Mouse (Mus musculus) macrophage (primary cell): ENCODE results near the gene Filip1. TPM values are rescaled to one million over a fixed set of nuclear protein-coding genes. Genes with fewer than 3 reads are reported as not detected.
"Not testable (repeated sequence)": the region's sequence is repeated elsewhere in the genome, so short reads cannot be mapped to it uniquely, and the experiment has no call there.

ENCODE experiments used
- H3K27ac ChIP-seq: fragments of 350-480 bp; formaldehyde crosslinking; 2 replicates; pipeline ENCODE4 v1.9.0; 2021
- H3K36me3 ChIP-seq: fragments of 350-480 bp; formaldehyde crosslinking; 2 replicates; pipeline ENCODE4 v1.9.0; 2021; ENCODE audit errors: inconsistent target
- H3K4me3 ChIP-seq: fragments of 350-480 bp; formaldehyde crosslinking; 2 replicates; pipeline ENCODE4 v1.9.0; 2021; ENCODE audit errors: inconsistent target
- H3K79me2 ChIP-seq: fragments of 350-480 bp; formaldehyde crosslinking; 2 replicates; pipeline ENCODE4 v1.9.0; 2021; ENCODE audit errors: inconsistent target
- WGBS: methylation state at CpG from one replicate; pipeline ENCODE4 v1.1.7; 2026; ENCODE audit warnings: inconsistent platforms; ENCODE audit not compliant: missing documents; 5-methylcytosine and 5-hydroxymethylcytosine counted together
- polyA plus RNA-seq: library from polyadenylated mRNA; stranded (reverse); fragments of 250-400 nt; gene quantifications from 3 replicates; pipeline ENCODE4 v1.2.4, GENCODE M21; 2018; ENCODE audit warnings: inconsistent platforms
- total RNA-seq, 78 experiments: library from RNA; depleted of rRNA; stranded (reverse); fragments of 250-400 nt; gene quantifications; 1 replicate in 9 of 78; 2 replicates in 24 of 78; 3 replicates in 43 of 78; 4 replicates in 2 of 78; pipeline ENCODE4 v1.2.4; 2018; ENCODE audit warnings: inconsistent platforms in 56 of 78

Filip1 gene
- not detected for total RNA-seq (2018; cell fraction: chromatin; rRNA removed)
- under 1 TPM in 2 of 26 experiments, not detected in 24; 0.04 to 0.05 TPM for total RNA-seq (2018; cell fraction: cytosol; rRNA removed)
- total RNA-seq (2018; cell fraction: nucleus; rRNA removed): not detected
- polyA plus RNA-seq: not detected in 3 replicates

DNA sequence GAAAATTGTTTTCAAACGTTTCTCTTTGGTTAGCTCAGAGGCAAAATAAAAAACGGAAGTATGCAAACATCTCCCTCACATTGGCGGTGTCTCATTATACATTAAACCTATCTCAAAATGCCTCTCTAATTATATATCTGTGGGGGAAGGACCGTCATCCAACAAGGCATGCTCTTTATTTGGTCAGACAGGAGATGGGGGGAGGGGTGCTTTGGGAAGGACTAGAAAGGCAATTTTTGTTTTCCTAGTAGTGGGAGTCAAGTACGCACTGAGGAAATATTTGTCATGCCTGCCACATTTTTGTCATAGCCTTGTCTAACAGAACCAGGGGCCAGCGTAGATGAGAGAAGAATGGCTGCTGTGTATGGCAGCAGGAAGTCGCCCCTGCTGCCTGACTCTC is at the start of gene Filip1:
TSS of gene Filip1 (minus strand) at position 101 of the 400 bp plus-strand sequence.
- 73% methylated on average over 7 of the region's 7 CpGs for WGBS
- no peak within 1 kb of the TSS for H3K27ac ChIP-seq
- no peak within 1 kb of the TSS for H3K4me3 ChIP-seq
- H3K79me2 ChIP-seq: no peaks in the 10 kb centered on the region
- no peaks in the 10 kb centered on the region for H3K36me3 ChIP-seq

GRCm38 (mm10) chr9:80057690-80058089 is 45.0 kb upstream of the Filip1 start:
- Histone ChIP-seq H3K79me2 (no peaks in the 10 kb centered on the region), H3K27ac (no peak overlapping the region), H3K36me3 (no peaks in the 10 kb centered on the region), H3K4me3 (no peak overlapping the region)
- WGBS: 5% methylated on average over 2 of the region's 2 CpGs

DNA sequence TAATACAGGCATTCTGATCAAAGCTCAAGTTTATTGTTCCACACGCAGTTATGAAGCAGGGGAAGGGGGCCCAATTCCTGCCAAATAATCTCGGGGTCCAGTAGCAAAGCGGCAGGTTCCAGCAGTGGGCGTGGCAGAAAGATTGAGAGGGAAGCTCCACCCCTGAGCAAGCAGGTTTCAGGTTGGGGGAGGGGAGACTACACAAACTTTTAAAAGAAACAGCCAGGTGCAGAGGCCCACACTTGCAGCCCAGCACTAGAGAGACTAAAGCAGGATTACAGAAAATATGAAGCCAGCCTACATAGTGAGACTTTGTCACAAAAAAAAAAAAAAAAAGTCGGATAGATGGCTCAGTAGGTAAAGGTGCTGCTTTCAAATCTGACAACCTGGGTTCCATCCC is 40.3 kb upstream of the Filip1 start:
- H3K36me3 ChIP-seq: no peaks in the 10 kb centered on the region
- WGBS: 87% methylated on average over 4 of the region's 5 CpGs

DNA sequence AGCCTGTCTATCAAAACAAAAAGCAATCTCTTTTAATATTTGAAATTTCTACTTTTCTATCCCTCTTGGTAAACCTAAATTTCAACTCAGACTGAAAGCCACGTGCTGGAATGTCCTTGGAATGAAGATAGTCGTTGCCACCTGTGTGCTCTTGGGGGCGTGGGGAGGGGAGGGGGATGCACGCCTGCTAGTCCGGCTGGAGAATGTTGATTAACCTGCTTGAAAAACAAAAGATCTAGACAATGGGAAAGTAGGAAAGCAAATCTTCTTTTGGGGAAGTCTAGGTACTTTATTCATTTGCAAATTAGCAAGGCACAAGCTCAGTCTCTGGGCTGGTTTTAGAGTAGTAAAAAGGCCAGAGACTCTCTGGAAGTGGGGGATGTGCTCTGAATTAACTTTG is 36.6 kb upstream of the Filip1 start:
- not testable (repeated sequence) for H3K36me3 ChIP-seq, H3K79me2 ChIP-seq, H3K4me3 ChIP-seq, H3K27ac ChIP-seq
- WGBS: 91% methylated on average over 5 of the region's 5 CpGs

More for the DNA sequence above, 40.3 kb upstream of the Filip1 start:
- no peak overlapping the region for H3K27ac ChIP-seq
- no peaks in the 10 kb centered on the region for H3K79me2 ChIP-seq
- H3K4me3 ChIP-seq: no peak overlapping the region

DNA sequence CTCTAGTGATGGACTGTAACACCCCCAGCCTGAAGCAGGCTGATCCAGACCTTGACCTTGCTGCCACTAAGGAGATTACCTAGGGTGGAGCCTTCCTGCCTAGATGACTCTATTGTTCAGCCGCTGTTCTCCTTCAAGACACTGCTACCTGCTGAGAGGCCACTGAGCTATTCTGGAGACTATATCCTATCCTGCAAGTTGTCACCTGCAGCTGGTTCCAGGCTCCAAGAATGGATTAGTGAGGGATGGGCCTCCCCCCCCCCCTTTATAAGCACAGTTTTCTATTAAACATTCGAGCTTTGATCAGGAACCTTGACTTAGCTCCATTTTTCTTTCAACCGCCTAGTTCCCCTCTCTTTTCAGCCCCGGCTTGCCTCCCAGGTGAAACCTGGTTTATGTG is 31.6 kb upstream of the Filip1 start:
- not testable (repeated sequence) for H3K36me3 ChIP-seq, H3K4me3 ChIP-seq, H3K79me2 ChIP-seq, H3K27ac ChIP-seq
- 97% methylated on average over 3 of the region's 4 CpGs for WGBS

DNA sequence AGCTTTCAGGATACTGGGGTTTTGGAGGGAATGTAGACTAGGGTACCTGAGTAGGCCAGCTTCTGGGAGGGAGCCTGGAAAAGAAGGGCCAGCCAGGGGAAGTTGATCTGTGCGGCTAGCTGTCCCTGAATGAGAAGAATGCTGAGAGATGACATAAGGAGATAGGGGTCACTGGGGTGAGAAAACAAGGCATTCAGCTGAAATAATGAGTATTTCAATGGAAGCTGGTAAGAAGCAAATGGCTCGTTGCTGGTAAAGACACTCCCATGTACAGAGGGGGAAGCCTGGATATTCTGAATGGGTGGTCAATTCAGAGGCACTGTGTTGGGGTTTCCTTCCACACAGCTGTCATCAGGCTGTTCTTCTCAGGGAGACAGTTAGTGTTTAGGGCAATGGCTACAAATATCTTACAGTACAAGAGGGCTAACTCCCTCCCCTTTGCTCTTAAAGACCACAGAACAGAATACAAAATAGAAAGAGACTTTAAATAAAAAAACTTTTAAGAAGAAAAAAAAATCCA is 26.7 kb upstream of the Filip1 start:
- Histone ChIP-seq H3K79me2 (no peaks in the 10 kb centered on the region), H3K27ac (no peak overlapping the region), H3K4me3 (no peak overlapping the region), H3K36me3 (no peaks in the 10 kb centered on the region)
- 77% methylated on average over 2 of the region's 2 CpGs for WGBS

GRCm38 (mm10) chr9:80037997-80038383 is 25.3 kb upstream of the Filip1 start:
- Histone ChIP-seq H3K4me3 (no peak overlapping the region), H3K36me3 (no peaks in the 10 kb centered on the region)

GRCm38 (mm10) chr9:80037262-80037996 is 24.8 kb upstream of the Filip1 start:
- no peak overlapping the region for H3K4me3 ChIP-seq
- no peak overlapping the region for H3K27ac ChIP-seq
- no peaks in the 10 kb centered on the region for H3K79me2 ChIP-seq
- H3K36me3 ChIP-seq: no peaks in the 10 kb centered on the region
- WGBS: 79% methylated on average over 13 of the region's 13 CpGs

More at GRCm38 (mm10) chr9:80037997-80038383, 25.3 kb upstream of the Filip1 start:
- H3K27ac ChIP-seq: no peak overlapping the region
- H3K79me2 ChIP-seq: no peaks in the 10 kb centered on the region

DNA sequence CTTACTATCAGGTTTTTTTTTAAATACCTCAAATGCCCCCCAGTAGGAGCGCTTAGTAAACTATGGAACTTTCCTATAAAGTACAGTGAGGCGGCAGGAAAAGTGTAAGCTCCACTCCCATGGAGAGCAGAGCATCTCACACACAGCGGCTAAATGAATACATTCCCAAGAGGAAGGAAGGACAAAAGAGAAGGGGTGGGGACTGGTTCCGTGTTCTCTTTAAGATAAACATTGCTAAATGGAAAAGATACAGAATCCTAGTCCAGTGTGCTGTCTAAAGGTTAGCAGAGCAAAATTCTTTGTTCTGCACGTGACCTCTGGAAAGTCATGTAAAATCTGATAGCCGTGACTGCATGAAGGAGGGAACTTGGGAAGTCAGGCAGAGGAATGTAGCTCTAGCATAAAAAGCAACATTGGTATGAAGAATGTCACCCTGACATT is 13.9 kb upstream of the Filip1 start:
- Histone ChIP-seq H3K4me3 (no peak overlapping the region), H3K36me3 (no peaks in the 10 kb centered on the region), H3K79me2 (no peaks in the 10 kb centered on the region), H3K27ac (no peak overlapping the region)
- WGBS: 82% methylated on average over 6 of the region's 6 CpGs

- no peaks in the 10 kb centered on the region for H3K36me3 ChIP-seq
- H3K27ac ChIP-seq: no peak overlapping the region
- H3K79me2 ChIP-seq: no peaks in the 10 kb centered on the region
- WGBS: 0% methylated on average over 2 of the region's 2 CpGs
- no peak overlapping the region for H3K4me3 ChIP-seq
Measured at GRCm38 (mm10) chr9:80026017-80026416, 13.4 kb upstream of the Filip1 start.

DNA sequence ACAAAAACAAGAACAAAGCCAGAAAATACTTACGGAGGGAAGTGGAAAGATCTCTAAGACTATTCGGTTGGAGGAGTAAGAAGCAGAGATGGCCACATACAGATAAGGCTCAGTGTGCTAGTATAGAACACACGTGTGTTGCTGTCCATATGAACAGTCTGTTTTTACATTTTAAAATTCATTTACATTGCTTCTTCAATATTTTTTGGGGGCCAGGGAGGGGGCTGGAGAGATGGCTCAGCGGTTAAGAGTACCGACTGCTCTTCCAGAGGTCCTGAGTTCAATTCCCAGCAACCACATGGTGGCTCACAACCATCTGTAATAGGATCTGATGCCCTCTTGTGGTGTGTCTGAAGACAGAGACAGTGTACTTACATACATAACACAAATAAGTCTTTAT is 12.7 kb upstream of the Filip1 start:
- H3K36me3 ChIP-seq: not testable (repeated sequence)
- WGBS: 77% methylated on average over 4 of the region's 5 CpGs

GRCm38 (mm10) chr9:80022821-80023220 is 10.2 kb upstream of the Filip1 start:
- no peaks in the 10 kb centered on the region for H3K79me2 ChIP-seq
- H3K27ac ChIP-seq: no peak overlapping the region
- 93% methylated on average over 8 of the region's 8 CpGs for WGBS
- no peak overlapping the region for H3K4me3 ChIP-seq
- H3K36me3 ChIP-seq: no peaks in the 10 kb centered on the region

More for the DNA sequence above, 12.7 kb upstream of the Filip1 start:
- H3K27ac ChIP-seq, H3K79me2 ChIP-seq, H3K4me3 ChIP-seq: not testable (repeated sequence)

- H3K27ac ChIP-seq: no peak overlapping the region
- H3K79me2 ChIP-seq: no peaks in the 10 kb centered on the region
- no peak overlapping the region for H3K4me3 ChIP-seq
- no peaks in the 10 kb centered on the region for H3K36me3 ChIP-seq
- WGBS: 0% methylated on average over 1 of the region's 1 CpGs
Measured at GRCm38 (mm10) chr9:80021648-80022047, 9.0 kb upstream of the Filip1 start.

GRCm38 (mm10) chr9:80020429-80020828 is 7.8 kb upstream of the Filip1 start:
- WGBS: 83% methylated on average over 3 of the region's 3 CpGs
- Histone ChIP-seq H3K36me3 (no peaks in the 10 kb centered on the region), H3K79me2 (no peaks in the 10 kb centered on the region), H3K4me3 (no peak overlapping the region), H3K27ac (no peak overlapping the region)

DNA sequence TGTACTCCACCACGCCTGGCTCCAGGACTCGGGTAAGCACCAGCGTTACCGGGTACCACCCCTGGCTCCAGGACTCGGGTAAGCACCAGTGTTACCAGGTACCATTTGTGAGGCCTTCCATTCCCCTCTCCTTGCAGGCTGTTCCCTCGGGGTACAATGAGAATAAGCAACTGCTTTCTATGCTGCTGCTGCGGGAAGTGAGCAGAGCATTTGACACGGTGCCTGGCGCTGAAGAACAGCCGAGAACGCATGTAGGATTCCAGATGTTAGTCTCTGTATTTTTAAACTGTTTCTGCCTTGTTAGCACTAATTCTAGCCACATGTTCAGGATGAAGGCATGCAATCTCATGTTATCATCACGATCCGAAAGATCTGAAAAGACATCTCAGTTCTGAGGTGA is 635 bp downstream of the Filip1 start:
- 91% methylated on average over 13 of the region's 13 CpGs for WGBS
- Histone ChIP-seq H3K79me2 (no peaks in the 10 kb centered on the region), H3K4me3 (no peak overlapping the region), H3K27ac (no peak overlapping the region), H3K36me3 (no peaks in the 10 kb centered on the region)
